Comparison of ENCODE assay signal across 15 mouse cellular contexts in the genomic region with DNA sequence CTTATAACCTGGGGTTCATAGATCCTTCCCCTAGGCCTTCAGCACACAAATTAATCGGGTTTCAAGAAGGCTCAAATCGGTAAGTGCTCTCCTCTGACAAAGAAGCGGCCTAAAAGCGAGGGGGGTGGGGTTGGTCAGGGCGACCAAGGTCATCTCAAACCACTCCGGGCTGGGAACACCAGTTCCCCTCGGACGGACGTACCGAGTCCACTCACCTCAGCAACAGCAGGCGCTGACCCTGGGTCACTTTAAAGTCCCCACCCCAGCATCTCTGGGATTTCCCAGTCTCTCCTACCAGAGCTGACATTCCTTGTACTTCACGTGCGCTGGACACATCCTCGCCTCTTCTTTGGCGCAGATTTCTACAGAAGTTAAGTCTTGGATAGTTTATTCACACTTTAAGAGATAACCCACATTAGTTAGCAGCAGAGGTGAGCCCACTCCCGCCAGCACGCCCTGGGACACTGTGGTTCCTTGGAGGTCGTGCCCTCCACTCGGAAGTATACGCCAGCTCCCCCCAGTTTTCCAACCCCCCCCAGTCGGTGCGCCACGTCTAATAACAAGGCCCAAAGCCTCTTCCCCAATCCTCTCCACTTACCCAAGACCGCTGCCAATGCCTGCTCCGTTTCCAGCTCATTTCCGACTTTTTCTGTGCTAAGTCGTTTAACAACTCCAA. TPM values are rescaled to one million over a fixed set of nuclear protein-coding genes. Genes with fewer than 3 reads are reported as not detected.
DNase-seq lines count a peak whose midpoint lies in the region; ATAC-seq lines count a peak whose summit lies in the region.
"Had no signal": no experiment of that assay in that cellular context is flagged by ENCODE, and none has a peak within 500 bp of the region (broad histone marks: within the 10 kb centered on the region; RNA-seq: fewer than 3 reads in every experiment).

No protein-coding gene starts in this region.

- no peak overlapping the region for H3K9ac ChIP-seq in hindbrain, embryonic 16.5 days (ENCODE audit: low read depth, low read length)

- no peaks in the 10 kb centered on the region for H3K9me3 ChIP-seq in hindbrain, embryonic 16.5 days (ENCODE audit: control insufficient read depth, low read length)

- 0 out of 2 replicates have a peak overlapping the region, but pooled peaks have one; percentile 3 for H3K4me2 ChIP-seq in hindbrain, embryonic 16.5 days (ENCODE audit: low read length)

- H3K27me3 ChIP-seq in hindbrain, embryonic 16.5 days (replicated peaks; ENCODE audit: control insufficient read depth, insufficient read depth, low read length): peaks cover 38% of the 10 kb centered on the region
- H3K27me3 ChIP-seq: Patski had no signal

- DNase-seq in gastrocnemius, postnatal 10 days: peak; percentile 8
- no peak for DNase-seq in gastrocnemius, postnatal 14 days
- peak; percentile 23 for DNase-seq in retina, postnatal 1 day
- DNase-seq in retina, embryonic 14.5 days (ENCODE audit: low spot score): no peak
- DNase-seq in spleen, postnatal 10 days (ENCODE audit: low spot score in 2 of 2): no peak
- DNase-seq in urinary bladder, postnatal 36 days (ENCODE audit: low spot score in 2 of 2): no peak
- DNase-seq in lung, adult 18-20 months: no peak
- DNase-seq: adrenal gland, postnatal 36 days; kidney, adult 8-10 months had no signal

- ATAC-seq in hindbrain, embryonic 16.5 days: no peak
- ATAC-seq: Patski had no signal

- H3K4me3 ChIP-seq in hindbrain, embryonic 16.5 days (ENCODE audit: low read length): 0 out of 2 replicates have a peak overlapping the region, but pooled peaks have one; percentile 17
- H3K4me3 ChIP-seq: myocyte had no signal

- no peak overlapping the region for H3K27ac ChIP-seq in hindbrain, embryonic 16.5 days (ENCODE audit: low read depth, low read length)
- H3K27ac ChIP-seq: macrophage had no signal

- intact Hi-C loops in gastrocnemius, postnatal 14 days (cut with DNase I; ENCODE audit: low total_unique reads): no loop called here

- peaks cover 10% of the 10 kb centered on the region for H3K4me1 ChIP-seq in hindbrain, embryonic 16.5 days (ENCODE audit: control insufficient read depth, insufficient read depth, low read depth, low read length)

- no peaks in the 10 kb centered on the region for H3K36me3 ChIP-seq in hindbrain, embryonic 16.5 days (ENCODE audit: control insufficient read depth, insufficient read depth, low read length)

- WGBS in hindbrain, embryonic 16.5 days: 1% methylated on average over 27 of the region's 27 CpGs

RNA-seq across cellular contexts. Expression of gene Foxd3, which starts 1.3 kb away (rescaled TPM):
- total RNA-seq in gastrocnemius, postnatal 10 days (2021): 1 to 10 TPM; 4.6 to 4.7 TPM
- total RNA-seq in gastrocnemius, postnatal 14 days (2021): 1 to 10 TPM; 2.4 to 3.9 TPM
- polyA plus RNA-seq in hindbrain, embryonic 16.5 days (2015; fragmentation: Nextera tagmentation; extraction: Ambion mirVana): 1.4 and 1.5 TPM in 2 replicates
- total RNA-seq: layer of hippocampus, postnatal 10 days; liver, adult 2 months had no signal
- polyA plus RNA-seq: liver, adult 2 months; macrophage; myocyte; Patski had no signal

Comparison
In these comparisons a context has a peak if more than half of its experiments do, and no peak if none do; other contexts are left out.
1. DNase-seq: peak in gastrocnemius, postnatal 10 days (single experiment) and retina, postnatal 1 day (single experiment); none in gastrocnemius, postnatal 14 days (single experiment), retina, embryonic 14.5 days (single experiment), spleen, postnatal 10 days (0 of 2), urinary bladder, postnatal 36 days (0 of 2) and lung, adult 18-20 months (0 of 2).